Mouse (Mus musculus) B cell, adult 62 days (primary cell): ENCODE results near the gene Vmn1r64. TPM values are rescaled to one million over a fixed set of nuclear protein-coding genes. Genes with fewer than 3 reads are reported as not detected.

Experiments
- total RNA-seq: library from RNA; stranded (reverse); gene quantifications from 4 replicates; pipeline ENCODE4 v1.2.4, GENCODE M21; 2023

Gene Vmn1r64
- total RNA-seq, result not detected in 4 replicates

GRCm38 (mm10) chr7:5884442-5884841 is at the start of gene Vmn1r64:
Gene Vmn1r64 (minus strand): TSS chr7:5884542.

Other genes starting within 250 kb of the Vmn1r64 start
- gene Vmn1r62, start 210.9 kb downstream of the Vmn1r64 start, total RNA-seq, result not detected in 4 replicates
- gene Vmn1r63, start 79.1 kb downstream of the Vmn1r64 start, total RNA-seq, result not detected in 4 replicates
- gene Vmn1r65, start 126.5 kb upstream of the Vmn1r64 start, total RNA-seq, result not detected in 4 replicates
- not detected in 4 replicates for gene Nlrp4c, start 160.6 kb upstream of the Vmn1r64 start, total RNA-seq